In the genomic region with DNA sequence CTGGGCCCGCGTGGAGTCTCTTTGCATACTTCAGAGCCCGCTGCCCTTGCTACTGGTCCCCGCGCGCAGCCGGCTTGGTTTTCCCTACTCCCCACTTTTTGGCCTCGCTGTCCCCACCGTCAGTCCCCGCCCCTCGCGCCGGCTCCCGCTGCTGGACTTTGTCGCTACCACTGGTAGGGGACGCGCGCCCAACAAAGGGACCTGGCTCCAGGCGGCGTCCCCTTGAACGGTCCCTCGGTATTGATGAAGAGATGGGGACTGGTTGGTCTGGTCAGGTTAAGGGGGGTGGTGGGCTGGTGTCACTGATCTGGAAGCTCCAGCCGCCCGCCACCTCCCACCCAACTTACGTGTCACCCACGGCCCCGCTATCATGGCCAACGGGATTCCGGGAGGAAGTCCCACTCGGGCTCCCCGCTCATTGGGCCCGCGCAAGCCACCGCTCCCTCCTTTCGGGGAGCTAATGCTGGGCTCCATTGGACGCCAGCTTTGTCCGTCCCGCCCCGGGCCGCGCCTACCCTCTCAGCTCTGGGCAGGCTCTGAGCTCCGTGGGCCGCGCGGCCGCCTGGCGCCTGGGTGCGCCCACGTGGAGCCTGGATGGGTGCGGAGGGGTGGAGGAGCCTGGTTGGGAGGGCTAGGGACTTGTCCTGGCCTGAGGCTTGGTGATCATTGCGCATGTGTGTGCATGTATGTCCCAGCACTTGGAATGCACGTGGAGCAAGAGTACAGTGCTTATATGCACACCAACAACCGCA, we compare ENCODE assay signal across 8 mouse cellular contexts. TPM values are rescaled to one million over a fixed set of nuclear protein-coding genes. Genes with fewer than 3 reads are reported as not detected.
DNase-seq lines count a peak whose midpoint lies in the region; ATAC-seq and TF ChIP-seq lines count a peak whose summit lies in the region.

A gene (minus strand): TSS at position 399 of the 752 bp plus-strand sequence.

- no peaks in the 10 kb centered on the region for H3K9me3 ChIP-seq in hindbrain, postnatal 0 days (ENCODE audit: low read length)

- H3K9ac ChIP-seq in hindbrain, postnatal 0 days (replicated peaks; ENCODE audit: low read length): peak within 1 kb of the TSS; percentile 65

- H3K4me3 ChIP-seq in gastrocnemius, adult 2 months: peak within 1 kb of the TSS; percentile 95
- peak within 1 kb of the TSS; percentile 78 for H3K4me3 ChIP-seq in hindbrain, postnatal 0 days (ENCODE audit: low read length)
- H3K4me3 ChIP-seq in left cerebral cortex, adult 2 months: peak within 1 kb of the TSS; percentile 90

- intact Hi-C loops in gastrocnemius, adult 2 months (cut with DNase I): loop anchor here (5.0 kb wide), 1 partner anchor 44 kb away; no protein-coding TSS in a partner anchor
- intact Hi-C loops in left cerebral cortex, adult 2 months (cut with DNase I): loop anchor here (2.0 kb wide), 1 partner anchor 46 kb away; no protein-coding TSS in a partner anchor

- H3K4me2 ChIP-seq in hindbrain, postnatal 0 days (ENCODE audit: low read depth, low read length): peak within 1 kb of the TSS; percentile 88

- peak; percentile 91 for DNase-seq in ZHBTc4 (ENCODE audit: low read depth, low spot score)
- peak; percentile 97 for DNase-seq in gastrocnemius, adult 2 months
- DNase-seq in hindbrain, postnatal 0 days (ENCODE audit: low spot score): peak; percentile 96
- DNase-seq in left cerebral cortex, adult 2 months (ENCODE audit: extremely low spot score in 1 of 2, low spot score in 2 of 2): peak; percentile 91
- peak; percentile 91 to 92 for DNase-seq in right cerebral cortex, adult 2 months (ENCODE audit: low spot score in 2 of 2)
- peak; percentile 96 for DNase-seq in urinary bladder, postnatal 14 days (ENCODE audit: low spot score)

- H3K27ac ChIP-seq in gastrocnemius, adult 2 months: peak within 1 kb of the TSS; percentile 90
- H3K27ac ChIP-seq in hindbrain, postnatal 0 days: peak within 1 kb of the TSS; percentile 88
- H3K27ac ChIP-seq in left cerebral cortex, adult 2 months: peak within 1 kb of the TSS; percentile 76

- H3K4me1 ChIP-seq in hindbrain, postnatal 0 days (ENCODE audit: insufficient read depth, low read length): peaks cover 15% of the 10 kb centered on the region; the same call in 1 of the 2 replicates

- no peak for TF ChIP-seq CTCF in gastrocnemius, adult 2 months (IDR thresholded peaks at IDR 0.05)
- TF ChIP-seq CTCF in hindbrain, postnatal 0 days (IDR thresholded peaks at IDR 0.05; ENCODE audit: low read depth): peak; percentile 30; the same call in 1 of the 2 replicates
- TF ChIP-seq CTCF in left cerebral cortex, adult 2 months (IDR thresholded peaks at IDR 0.05): no peak; the same call in 1 of the 2 replicates

- H3K36me3 ChIP-seq in hindbrain, postnatal 0 days (ENCODE audit: insufficient read depth, low read length): no peaks in the 10 kb centered on the region

- ATAC-seq in common myeloid progenitor, adult 5-6 weeks (replicated peaks; ENCODE audit: low read depth, poor library complexity, severe bottlenecking): peak; percentile 92
- peak; percentile 99 for ATAC-seq in hindbrain, postnatal 0 days
- peak; percentile 89 for ATAC-seq in megakaryocyte, adult 5-6 weeks (ENCODE audit: poor library complexity, severe bottlenecking)

- H3K27me3 ChIP-seq in hindbrain, postnatal 0 days (ENCODE audit: insufficient read depth, low read length): no peaks in the 10 kb centered on the region

- under 1% methylated on average over 53 of the region's 53 CpGs for whole genome bisulfite sequencing in hindbrain, postnatal 0 days

RNA-seq across cellular contexts. Expression of the gene that starts here (rescaled TPM):
- total RNA-seq in common myeloid progenitor, adult 5-6 weeks (2017): 45.7 and 51.3 TPM in 2 replicates
- 10 to 100 TPM in 1 of 2 experiments, 1 to 10 TPM in 1; 8.0 to 13.5 TPM for total RNA-seq in gastrocnemius, adult 2 months (2021)
- 15.1 and 22.5 TPM in 2 replicates for total RNA-seq in hindbrain, postnatal 0 days (2014; rRNA removed)
- 21.6 and 23.3 TPM in 2 replicates for polyA plus RNA-seq in hindbrain, postnatal 0 days (2015; fragmentation: Nextera tagmentation; extraction: Ambion mirVana)
- 10 to 100 TPM; 19.4 to 24.4 TPM for total RNA-seq in left cerebral cortex, adult 2 months (2021)
- 44.6 and 53.5 TPM in 2 replicates for total RNA-seq in megakaryocyte, adult 5-6 weeks (2015)
- total RNA-seq in megakaryocyte, adult 5-6 weeks (2017): 39.0 and 56.4 TPM in 2 replicates

Comparison
In these comparisons a context has a peak if more than half of its experiments do, and no peak if none do; other contexts are left out.
1. Peak in every context shown above with its lines: DNase-seq, ATAC-seq, H3K4me3 ChIP-seq and H3K27ac ChIP-seq.